Mouse (Mus musculus): ENCODE results near the gene Cd59b. TPM values are rescaled to one million over a fixed set of nuclear protein-coding genes. Genes with fewer than 3 reads are reported as not detected.

Gene Cd59b
- total and polyA plus RNA-seq, 3 experiments, result 0.38 TPM; not detected in 2

DNA sequence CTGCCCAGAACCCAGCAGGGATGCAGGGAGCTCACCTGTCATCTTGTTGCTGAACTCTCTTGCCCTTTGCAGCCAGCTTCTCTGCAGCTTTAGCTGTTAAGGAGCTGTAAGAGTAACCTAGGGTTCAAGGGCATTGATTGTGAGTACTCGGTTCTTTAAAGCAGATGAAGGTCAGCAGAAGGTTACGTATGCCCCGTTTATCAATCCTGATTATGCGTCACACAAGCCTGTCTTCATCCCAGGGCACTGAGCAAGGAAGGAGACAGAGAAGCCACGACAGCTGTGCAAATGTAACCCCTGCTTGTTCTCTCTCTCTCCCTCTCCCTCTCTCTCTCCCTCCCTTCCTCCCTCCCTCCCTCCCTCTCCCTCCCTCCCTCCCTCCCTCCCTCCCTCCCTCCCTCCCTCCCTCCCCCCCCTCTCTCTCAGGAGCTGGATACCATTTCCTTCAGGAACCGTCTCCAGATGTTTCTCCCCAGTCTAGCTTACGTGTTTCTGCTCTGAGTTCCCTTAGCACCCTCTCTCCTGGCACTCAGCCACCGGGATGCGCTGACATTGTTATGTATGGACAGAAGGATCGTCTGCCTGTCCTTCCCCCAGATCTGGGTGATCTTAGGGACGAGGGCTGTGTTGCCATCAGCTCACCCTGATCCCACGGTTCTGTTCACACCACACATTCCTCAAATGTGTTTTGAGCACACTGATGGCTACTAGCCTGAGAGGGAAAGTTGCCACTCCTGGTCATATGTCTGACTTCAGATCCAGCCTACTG, 63.6 kb downstream of the Cd59b start:
- Histone ChIP-seq H3K4me1 (ENCODE audit: control insufficient read depth in 1 of 2, insufficient read depth in 2 of 2, low read length in 2 of 2) (peaks cover 0 to 7% of the 10 kb centered on the region in 2 experiments; a peak in 2 of 4 replicates), H3K79me2 (ENCODE audit: control insufficient read depth, insufficient read depth, low read length, poor library complexity) (no peaks in the 10 kb centered on the region), H3K9ac (ENCODE audit: control insufficient read depth, low read depth, low read length, poor library complexity, severe bottlenecking) (no peak overlapping the region), H3K27me3 (ENCODE audit: control insufficient read depth in 1 of 2, insufficient read depth in 2 of 2, low read length in 2 of 2) (0 out of 4 replicates have a peak, but pooled peaks cover 0 to 1% of the 10 kb centered on the region in 2 experiments), H3K4me3 (ENCODE audit: control insufficient read depth in 1 of 2, insufficient read depth in 1 of 2, low read depth in 2 of 2, low read length in 2 of 2) (no peak overlapping the region), H3K27ac (ENCODE audit: control insufficient read depth, low read depth, low read length) (no peak overlapping the region), H3K9me3 (replicated peaks; ENCODE audit: insufficient read depth, low read length) (no peaks in the 10 kb centered on the region), H3K36me3 (ENCODE audit: control insufficient read depth in 1 of 2, insufficient read depth in 2 of 2, low read length in 2 of 2) (peaks cover 0 to 5% of the 10 kb centered on the region in 2 experiments; a peak in 2 of 4 replicates)
- no peak for DNase-seq (ENCODE audit: low read depth, low spot score)
- TF ChIP-seq MYC (IDR thresholded peaks at IDR 0.05; ENCODE audit: low read depth, low read length), result no peak
- TF ChIP-seq ZMIZ1 (IDR thresholded peaks at IDR 0.05; ENCODE audit: low read depth, low read length), result no peak
- no peak for TF ChIP-seq EP300 (IDR thresholded peaks at IDR 0.05; ENCODE audit: low read depth in 1 of 2, low read length in 2 of 2)
- TF ChIP-seq CHD2 (IDR thresholded peaks at IDR 0.05; ENCODE audit: low read length), result no peak
- no peak for TF ChIP-seq NELFE (IDR thresholded peaks at IDR 0.05; ENCODE audit: low read depth, low read length)
- no peak for TF ChIP-seq SMC3 (IDR thresholded peaks at IDR 0.05; ENCODE audit: low read depth, low read length)
- no peak for TF ChIP-seq NRF1 (IDR thresholded peaks at IDR 0.05; ENCODE audit: insufficient read depth, low read depth, low read length, poor library complexity, severe bottlenecking)
- no peak for TF ChIP-seq MAX (IDR thresholded peaks at IDR 0.05; ENCODE audit: low read length)
- TF ChIP-seq GATA1 (IDR thresholded peaks at IDR 0.05; ENCODE audit: low read depth, low read length), result no peak
- TF ChIP-seq KAT2A (conservative IDR thresholded peaks at IDR 0.05; ENCODE audit: low read depth, low read length), result no peak
- TF ChIP-seq HCFC1 (IDR thresholded peaks at IDR 0.05; ENCODE audit: low read depth, low read length), result no peak

DNA sequence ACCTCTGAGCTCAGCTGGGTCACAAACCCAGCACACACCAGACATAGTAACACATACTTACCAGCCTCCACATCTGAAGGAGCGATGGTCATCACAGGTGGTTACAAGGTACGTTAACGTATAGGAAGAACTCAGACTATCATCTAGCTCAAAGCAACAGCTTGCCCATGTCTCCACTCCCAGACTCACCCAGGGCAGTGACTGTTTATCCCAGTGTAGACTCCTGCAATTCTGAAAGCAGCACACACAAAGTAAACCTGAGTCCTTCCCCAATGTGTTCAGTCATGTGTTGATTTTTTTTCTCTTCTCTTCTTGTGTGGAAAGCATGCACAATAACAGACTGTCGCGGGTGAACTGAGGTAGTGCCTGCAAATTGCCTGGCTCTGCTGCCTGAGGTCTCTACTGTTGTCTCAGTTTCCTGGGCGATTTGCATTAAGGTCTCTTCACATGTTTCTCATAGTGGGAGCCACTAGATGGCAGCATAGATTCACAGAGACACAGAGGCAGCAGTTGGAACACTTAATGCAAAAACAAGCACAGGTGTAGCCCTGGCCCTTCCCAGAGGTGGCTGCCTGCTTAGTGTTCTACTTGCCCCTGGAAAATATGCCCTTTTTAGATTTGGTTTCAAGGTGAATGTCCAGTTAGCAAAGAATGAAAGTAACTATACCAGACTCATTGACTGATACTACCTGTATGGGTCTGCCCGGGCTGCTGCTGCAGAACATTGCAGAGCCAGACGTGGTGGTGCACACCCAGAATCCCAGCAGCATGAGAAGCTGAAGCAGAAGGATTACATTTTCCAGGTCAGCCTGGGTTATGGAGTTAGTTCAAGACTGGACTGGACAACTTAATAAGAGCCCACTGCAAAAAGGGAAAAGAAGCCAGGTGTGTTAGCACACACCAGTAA, 64.8 kb downstream of the Cd59b start:
- Histone ChIP-seq H3K4me3 (ENCODE audit: control insufficient read depth in 1 of 2, insufficient read depth in 1 of 2, low read depth in 2 of 2, low read length in 2 of 2) (no peak overlapping the region), H3K27me3 (ENCODE audit: control insufficient read depth in 1 of 2, insufficient read depth in 2 of 2, low read length in 2 of 2) (no peaks in the 10 kb centered on the region), H3K36me3 (ENCODE audit: control insufficient read depth in 1 of 2, insufficient read depth in 2 of 2, low read length in 2 of 2) (peaks cover 0 to 5% of the 10 kb centered on the region in 2 experiments; a peak in 2 of 4 replicates), H3K79me2 (ENCODE audit: control insufficient read depth, insufficient read depth, low read length, poor library complexity) (no peaks in the 10 kb centered on the region), H3K4me1 (ENCODE audit: control insufficient read depth in 1 of 2, insufficient read depth in 2 of 2, low read length in 2 of 2) (peaks cover 0 to 7% of the 10 kb centered on the region in 2 experiments; a peak in 2 of 4 replicates), H3K27ac (ENCODE audit: control insufficient read depth, low read depth, low read length) (no peak overlapping the region), H3K9ac (ENCODE audit: control insufficient read depth, low read depth, low read length, poor library complexity, severe bottlenecking) (no peak overlapping the region), H3K9me3 (replicated peaks; ENCODE audit: insufficient read depth, low read length) (no peaks in the 10 kb centered on the region)
- TF ChIP-seq TBP (IDR thresholded peaks at IDR 0.05; ENCODE audit: low read depth, low read length), result no peak
- TF ChIP-seq ETS1 (IDR thresholded peaks at IDR 0.05; ENCODE audit: low read depth, low read length), result no peak
- peak; percentile 99 for TF ChIP-seq ZC3H11A (IDR thresholded peaks at IDR 0.05; ENCODE audit: low read depth, low read length)
- TF ChIP-seq POLR2A (IDR thresholded peaks at IDR 0.05; ENCODE audit: control insufficient read depth in 1 of 2, insufficient read depth in 1 of 2, low read depth in 1 of 2, low read length in 2 of 2, poor library complexity in 1 of 2), result no peak
- TF ChIP-seq MYC (IDR thresholded peaks at IDR 0.05; ENCODE audit: low read depth, low read length), result 0 out of 2 replicates have a peak, but pooled peaks have one; percentile 28
- peak; percentile 98 for TF ChIP-seq SMC3 (IDR thresholded peaks at IDR 0.05; ENCODE audit: low read depth, low read length)
- TF ChIP-seq MYB (IDR thresholded peaks at IDR 0.05; ENCODE audit: low read depth, low read length), result no peak
- no peak for TF ChIP-seq MAX (IDR thresholded peaks at IDR 0.05; ENCODE audit: low read length)
- peak; percentile 100 for TF ChIP-seq RAD21 (IDR thresholded peaks at IDR 0.05; ENCODE audit: low read depth, low read length)
- TF ChIP-seq ZMIZ1 (IDR thresholded peaks at IDR 0.05; ENCODE audit: low read depth, low read length), result no peak
- TF ChIP-seq POLR2AphosphoS2 (IDR thresholded peaks at IDR 0.05; ENCODE audit: low read length), result no peak
- TF ChIP-seq MAZ (IDR thresholded peaks at IDR 0.05; ENCODE audit: low read depth, low read length), result no peak
- TF ChIP-seq E2F4 (IDR thresholded peaks at IDR 0.05; ENCODE audit: borderline replicate concordance, low read depth, low read length), result no peak
- no peak for TF ChIP-seq TCF12 (IDR thresholded peaks at IDR 0.05; ENCODE audit: low read depth, low read length)
- TF ChIP-seq RCOR1 (IDR thresholded peaks at IDR 0.05; ENCODE audit: low read depth, low read length), result no peak
- peak; percentile 77 to 96 (median 93) for TF ChIP-seq CTCF (IDR thresholded peaks at IDR 0.05 in 2 of 3, conservative IDR thresholded peaks at IDR 0.05 in 1 of 3; ENCODE audit: control insufficient read depth in 1 of 3, insufficient read depth in 1 of 3, low read depth in 2 of 3, low read length in 3 of 3, poor library complexity in 1 of 3, severe bottlenecking in 1 of 3)
- 0 out of 2 replicates have a peak, but pooled peaks have one; percentile 28 for TF ChIP-seq SIN3A (IDR thresholded peaks at IDR 0.05; ENCODE audit: low read length)
- peak; percentile 89 for DNase-seq (ENCODE audit: low read depth, low spot score)

Measured in MEL (cell line).